Mouse (Mus musculus) frontal cortex, postnatal 25 days (tissue): ENCODE data around the gene Cmtm8.
A peak's percentile ranks its signal among the peaks of the same experiment; 100 is the strongest.

Experiments
- DNase-seq, 2 experiments: peaks; one replicate each; pipeline ENCODE4 v3.0.0; 2022; ENCODE audit warnings: low spot score in 2 of 2

Cmtm8 gene

DNA sequence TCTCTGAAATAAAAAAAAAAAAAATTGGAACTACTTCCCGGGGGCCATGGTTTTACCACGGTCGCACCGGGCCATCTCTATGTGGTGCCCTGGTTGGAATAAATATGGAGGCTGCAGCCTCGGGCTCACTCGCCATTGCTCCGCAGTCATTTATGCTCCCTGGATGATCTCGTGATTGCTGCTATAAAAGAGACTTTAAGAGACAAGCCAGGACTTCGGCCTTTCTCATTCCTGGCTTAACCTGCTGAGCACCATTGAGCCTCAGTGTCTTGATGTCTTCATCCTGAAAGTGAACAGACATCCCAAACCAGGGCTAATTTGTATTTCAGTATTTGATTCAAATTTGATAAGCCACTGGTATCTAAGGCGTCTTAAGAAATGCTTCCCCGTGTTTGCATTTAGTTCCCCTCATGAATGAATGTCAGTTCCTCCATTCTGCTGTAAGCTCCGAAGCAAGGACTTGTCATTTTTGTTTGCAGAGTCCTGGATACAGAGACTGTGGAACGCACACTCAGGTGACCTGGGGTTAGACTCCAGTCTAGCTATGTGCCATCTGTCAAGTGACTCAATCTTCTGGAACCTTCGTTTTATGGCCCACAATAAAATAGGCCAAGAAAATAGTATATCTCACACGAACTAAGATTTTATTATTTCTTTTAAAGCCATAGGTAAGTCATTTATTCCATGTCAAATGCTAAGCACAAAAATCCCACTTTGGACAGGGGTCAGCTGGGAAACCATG lies 22.2 kb downstream of the Cmtm8 start:
- no peak for DNase-seq

DNA sequence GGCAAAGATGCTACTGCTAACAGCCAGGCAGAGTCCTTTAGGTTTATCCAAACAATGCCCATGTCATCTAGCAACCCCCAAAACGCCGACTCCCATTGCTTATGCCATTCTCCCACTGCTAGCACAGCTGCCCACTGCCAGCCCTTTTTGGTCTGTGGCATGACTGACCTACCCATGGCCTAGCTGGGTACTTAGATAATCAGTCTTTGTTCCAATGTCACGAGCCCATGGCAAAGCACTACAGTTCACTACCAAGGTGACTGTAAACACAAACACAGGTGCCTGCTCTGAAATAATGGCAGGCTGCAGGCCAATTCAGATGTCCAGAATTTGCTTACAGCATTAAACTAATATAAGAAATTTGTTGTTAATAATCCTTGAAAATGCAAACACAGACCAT lies 25.0 kb downstream of the Cmtm8 start:
- no peak for DNase-seq

DNA sequence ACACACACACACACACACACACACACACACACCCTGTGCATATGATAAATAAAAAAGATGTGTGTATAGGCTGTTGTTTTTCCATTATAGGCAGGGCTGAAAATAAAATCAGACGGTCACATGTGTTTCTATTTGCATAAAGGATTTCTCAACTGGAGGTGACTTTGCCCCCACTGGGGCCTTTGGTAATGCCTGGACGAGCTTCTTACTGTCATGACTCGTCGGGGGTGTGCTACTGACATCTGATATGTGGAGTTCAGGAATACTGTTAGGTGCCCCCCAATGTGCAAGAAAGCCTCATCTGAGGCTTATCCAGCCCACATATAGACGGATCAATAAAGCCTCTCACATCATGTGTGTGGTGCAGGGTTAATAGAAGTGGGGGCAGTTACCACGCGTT lies 26.9 kb downstream of the Cmtm8 start:
- DNase-seq: no peak

DNA sequence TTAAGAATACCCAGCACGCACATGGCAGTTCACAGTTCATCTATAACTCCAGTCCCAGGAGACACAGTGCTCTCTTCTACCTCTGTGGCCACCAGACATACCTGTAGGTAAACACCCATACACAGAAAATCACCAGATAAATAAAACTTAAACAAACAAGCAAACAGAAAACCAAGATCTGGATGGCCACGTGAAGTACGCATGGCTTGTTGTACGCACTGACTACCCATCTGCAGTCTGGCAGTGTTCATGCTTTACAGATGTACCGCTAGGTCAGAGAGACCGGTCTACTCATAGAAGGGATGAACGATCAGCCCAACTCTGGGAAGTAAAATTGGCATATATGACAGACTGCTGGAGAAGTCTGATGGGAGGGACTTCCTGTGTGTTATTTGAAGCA lies 27.8 kb downstream of the Cmtm8 start:
- DNase-seq: no peak

DNA sequence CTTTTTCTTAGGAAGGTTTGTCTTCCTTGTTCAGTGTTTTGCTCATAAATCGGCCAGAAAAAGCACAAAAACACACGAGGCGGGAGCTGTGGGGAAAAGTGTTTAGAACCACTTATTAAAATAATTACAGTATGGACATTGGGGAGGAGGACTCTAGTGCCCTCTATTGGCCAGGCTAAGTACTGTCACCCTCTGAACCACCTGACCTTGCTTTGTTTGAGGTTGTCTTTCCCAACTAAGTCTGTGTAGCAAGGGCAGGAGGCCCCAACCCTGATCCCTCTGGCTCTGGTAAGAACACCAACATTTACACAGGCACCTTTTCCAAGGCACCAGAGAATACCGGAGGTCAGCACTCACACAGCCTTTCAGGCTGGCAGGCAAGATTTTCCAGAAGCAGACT lies 28.6 kb downstream of the Cmtm8 start:
- no peak for DNase-seq

DNA sequence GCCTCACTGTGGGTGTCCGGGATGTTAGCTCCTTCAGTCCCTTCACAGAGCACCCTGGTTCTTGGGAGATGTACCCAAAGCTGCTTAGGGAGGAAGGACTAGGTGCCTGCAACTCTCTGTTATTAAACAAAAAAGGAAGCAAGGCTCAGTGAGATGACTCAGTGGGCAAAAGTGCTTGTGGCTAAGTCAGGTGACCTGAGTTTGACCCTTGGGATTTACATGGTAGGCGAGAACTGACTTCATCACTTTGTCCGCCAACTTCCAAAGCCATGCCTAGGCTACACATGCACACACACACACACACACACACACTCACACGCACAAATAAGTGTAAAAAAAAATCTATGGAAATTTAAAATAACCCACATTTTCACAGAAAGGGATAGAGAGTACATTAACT lies 32.0 kb downstream of the Cmtm8 start:
- no peak for DNase-seq

DNA sequence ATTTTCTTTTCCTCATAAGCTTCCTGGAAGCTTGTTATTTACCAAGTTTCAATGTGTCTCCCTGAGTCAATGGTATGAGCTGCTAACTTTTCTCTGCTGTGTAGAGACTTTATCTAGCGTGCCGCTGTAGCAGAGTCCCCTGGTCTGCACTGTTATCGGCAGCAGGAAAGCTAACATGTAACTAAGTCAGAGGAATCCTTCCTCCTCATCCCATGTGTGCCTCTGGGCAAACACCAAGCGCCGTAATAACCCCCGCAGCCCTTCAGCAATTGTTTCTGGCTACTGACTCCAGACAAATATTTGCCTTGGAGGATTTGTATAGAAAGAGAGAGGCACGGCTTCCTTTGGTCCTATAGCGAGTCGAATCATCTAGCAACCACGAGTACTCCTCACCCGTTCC lies 33.1 kb downstream of the Cmtm8 start:
- no peak for DNase-seq

DNA sequence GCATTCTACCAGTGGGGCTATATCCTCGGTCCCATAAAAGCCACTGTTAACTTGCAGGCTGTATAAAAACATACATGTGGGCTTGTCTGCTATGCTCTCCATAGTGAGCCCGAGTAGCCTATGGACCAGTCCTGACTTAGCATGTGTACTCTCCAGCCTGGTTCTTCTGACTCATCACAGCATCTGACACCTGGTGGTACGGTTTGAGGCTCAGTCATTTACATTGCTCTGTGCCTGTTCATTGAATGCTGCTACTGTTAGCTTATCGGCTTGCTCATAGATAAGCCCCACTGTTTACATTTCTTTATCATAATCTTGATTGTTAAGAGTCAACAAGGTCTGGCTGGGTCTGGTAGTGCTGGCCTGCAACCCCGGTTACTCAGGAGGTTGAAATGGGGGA lies 35.3 kb downstream of the Cmtm8 start:
- no peak for DNase-seq

DNA sequence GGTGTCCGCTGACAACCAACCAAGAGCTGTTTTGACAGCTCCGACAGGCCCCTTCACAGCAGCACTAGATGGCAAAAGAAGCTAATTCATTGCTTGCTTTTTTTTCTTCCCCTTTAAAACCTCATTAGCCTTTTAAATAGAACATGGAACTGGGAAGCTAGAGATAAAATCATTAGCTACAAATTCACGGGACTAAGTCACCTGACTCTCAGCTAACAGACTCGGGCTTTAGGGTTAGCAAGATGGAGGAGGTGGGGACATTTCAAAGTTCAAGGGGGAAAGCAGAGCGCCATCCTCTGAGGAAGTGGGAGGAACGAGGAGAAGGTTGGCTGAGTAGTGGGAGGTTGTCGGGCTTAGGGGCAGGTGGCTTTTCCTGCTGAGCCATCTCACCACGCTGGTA lies 36.7 kb downstream of the Cmtm8 start:
- no peak for DNase-seq

DNA sequence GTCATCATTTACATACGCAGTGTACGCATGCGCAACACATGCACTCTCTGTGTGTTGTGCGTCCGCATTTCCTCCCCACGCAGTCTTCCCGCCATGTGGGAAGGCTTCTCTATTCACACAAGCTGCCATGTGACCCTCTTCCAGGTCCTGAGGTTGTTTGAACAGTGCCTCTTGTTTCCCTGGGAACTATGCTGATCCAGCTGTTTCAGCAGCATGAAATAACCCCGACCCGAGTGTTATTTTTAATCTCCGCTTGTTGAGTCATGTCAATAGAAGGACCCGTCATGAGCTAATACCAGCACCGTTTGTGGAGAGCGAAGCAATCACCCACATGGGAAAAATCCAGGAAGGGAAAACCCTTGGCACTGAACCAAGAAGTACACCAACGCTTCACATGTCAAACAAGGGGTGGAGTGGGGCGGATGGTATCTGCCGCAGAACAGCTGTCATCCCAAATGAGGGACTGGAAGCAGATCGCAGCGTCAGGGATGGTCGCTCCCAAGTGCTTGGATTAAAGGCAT lies 38.7 kb downstream of the Cmtm8 start:
- DNase-seq: peak; percentile 8 to 42

DNA sequence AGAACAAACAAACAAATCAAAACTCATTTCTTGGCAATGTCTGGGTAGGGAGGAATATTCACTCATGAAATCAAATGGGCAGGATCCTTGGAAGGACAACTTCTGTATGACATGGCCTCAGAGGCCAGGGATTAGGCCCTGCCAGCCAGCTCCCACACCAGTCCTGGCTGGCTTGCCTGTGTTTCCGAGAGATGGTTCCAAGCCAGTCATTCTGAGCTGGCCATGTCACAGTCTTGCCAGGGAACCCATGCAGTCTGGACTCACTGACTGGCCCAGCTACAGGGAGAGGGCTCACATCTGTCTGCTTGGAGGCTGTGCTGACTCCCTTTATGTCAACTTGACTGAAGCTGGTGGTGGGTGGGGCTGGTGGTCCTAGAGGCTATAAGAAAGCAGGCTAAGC lies 41.8 kb downstream of the Cmtm8 start:
- no peak for DNase-seq

DNA sequence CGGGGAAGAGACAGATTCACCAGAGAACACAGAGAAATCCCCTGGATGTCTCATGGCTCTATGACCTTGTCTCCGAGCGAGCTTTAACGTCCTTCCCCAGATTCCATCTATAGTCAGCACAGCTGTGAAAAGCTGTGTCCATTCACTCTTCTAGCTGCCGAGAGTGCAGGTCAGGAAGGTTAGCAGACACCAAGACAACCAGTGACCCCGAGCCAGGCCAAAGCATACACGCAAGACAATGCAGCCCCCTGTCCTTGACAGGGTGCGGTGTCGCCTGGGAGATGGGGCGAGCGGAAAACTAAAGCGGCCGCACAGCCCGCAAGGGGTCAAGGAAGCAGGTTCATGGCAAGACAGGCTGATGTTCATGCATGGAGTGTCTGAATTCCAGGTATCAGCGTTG lies 42.7 kb downstream of the Cmtm8 start:
- DNase-seq: no peak

DNA sequence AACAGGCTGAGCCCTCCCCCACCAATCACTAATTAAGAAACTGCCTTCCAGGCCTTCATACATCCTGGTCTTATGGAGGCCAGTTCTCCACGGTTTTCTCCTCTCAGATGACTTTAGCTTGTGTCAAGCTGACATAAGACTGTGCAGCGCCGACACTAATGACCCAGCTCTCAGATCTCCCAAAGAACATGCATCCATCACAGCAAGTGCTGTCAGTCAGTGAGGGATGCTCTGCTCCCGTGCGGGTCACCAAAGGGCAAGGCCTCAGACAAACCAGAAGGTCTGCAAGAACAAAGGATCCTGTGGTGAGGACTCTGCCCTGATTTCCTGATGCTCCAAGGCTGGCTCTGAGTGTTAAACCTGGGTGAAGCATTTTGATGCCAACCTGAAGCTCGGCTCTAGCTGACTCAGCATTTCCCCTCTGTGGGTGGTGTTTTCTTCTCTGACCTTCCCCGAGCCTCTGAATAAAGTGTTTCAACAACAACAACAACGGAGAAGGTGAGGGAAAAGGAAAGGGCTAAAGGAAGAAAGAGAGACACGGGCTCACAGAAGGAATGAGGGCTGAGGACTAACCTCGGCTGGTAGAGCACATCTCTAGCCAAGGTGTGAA lies 44.4 kb downstream of the Cmtm8 start:
- no peak for DNase-seq

DNA sequence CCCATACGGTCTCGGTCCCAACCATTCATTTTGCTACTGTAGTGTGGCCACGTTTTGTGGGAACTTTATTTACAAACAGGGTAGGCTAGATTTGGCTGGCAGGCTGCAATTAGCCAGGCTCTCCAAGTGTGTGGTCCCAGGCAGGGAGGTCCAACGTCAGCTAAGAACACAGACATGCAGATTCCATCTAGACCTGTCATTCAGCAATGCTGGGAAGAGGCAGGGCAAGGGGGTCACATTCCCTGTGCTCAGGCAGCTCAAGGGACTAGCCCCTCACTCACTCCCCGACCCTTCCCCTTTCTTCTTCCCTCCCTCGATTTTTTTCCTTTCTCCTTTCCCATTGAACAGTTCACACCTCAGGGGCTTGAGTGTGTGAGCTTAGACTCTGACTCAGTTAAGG lies 45.1 kb downstream of the Cmtm8 start:
- DNase-seq: no peak

DNA sequence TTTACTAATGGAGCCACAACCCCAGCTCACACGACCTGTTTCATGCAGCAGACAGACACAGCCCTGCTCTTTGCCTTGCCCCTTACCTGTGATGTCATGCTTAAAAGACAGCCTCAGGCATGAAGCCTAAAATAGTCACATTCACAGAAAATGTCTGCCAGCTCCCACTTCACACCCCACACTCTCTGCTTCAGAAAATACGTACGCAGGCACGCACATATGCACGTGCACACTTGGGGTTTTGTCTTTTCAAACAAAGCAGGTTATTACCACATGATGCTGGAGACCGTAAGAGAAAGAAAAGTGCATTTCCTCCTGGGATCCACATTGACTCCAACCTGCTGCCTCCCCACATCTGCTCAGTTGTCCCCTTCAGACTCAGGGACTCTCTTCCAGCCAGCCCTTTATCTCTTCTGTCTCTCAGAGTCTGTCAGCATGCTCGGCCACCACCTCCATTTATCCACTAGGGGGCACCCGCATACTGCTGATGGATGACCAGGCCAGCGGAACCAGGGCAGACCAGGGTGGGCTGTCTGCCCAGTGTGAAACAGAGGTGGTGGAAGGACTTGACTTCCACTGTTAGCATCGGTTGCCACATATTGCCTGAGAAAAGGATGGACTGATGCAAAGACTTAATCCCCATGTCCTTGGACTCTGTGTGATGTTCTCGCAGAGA lies 46.5 kb downstream of the Cmtm8 start:
- peak; percentile 78 to 89 for DNase-seq

DNA sequence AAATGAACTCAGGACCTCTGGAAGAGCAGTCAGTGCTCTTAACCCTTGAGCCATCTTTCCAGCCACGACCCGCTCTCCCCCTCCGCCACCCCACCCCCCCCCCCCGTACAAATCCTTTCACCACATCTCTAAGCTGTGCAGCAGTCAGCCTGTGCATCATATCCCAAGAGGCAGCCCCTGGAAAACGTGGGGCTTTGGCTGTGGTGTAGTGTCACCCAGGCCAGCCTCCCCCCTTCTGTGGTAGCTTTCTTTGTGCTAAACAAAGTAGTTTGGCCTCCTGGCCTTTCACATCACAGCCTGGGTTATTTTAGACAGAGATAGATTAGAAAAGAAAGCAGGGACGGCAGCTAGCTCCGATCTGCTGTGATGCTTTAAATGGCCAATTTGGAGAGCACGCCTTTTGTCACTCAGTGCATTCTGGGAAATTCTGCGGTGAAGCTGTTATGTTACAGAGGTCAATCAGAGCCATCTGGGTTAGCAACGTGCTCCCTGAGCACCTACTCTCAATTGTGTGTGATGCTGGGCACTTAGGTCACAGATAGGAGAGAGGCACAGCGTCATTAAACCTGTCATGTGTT lies 47.4 kb downstream of the Cmtm8 start:
- DNase-seq: no peak

DNA sequence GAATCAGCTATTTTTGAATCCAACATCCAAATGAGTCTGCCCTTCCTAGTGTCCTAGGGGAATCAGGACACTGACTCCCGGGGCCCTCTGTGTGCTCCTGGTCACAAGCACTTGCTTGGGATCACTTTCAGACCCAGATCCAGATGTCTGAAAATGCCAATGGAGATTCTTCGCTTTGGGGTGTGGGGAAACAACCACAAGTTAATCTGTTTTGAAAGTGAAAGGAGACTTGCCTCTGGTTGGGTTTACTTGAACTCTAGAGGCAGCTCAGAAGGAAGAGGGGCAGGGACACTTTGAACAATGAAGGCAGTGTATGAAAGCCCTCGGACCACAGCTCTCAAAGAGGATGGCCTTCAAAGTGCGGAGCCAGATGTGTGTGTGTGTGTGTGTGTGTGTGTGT lies 49.5 kb downstream of the Cmtm8 start:
- no peak for DNase-seq

DNA sequence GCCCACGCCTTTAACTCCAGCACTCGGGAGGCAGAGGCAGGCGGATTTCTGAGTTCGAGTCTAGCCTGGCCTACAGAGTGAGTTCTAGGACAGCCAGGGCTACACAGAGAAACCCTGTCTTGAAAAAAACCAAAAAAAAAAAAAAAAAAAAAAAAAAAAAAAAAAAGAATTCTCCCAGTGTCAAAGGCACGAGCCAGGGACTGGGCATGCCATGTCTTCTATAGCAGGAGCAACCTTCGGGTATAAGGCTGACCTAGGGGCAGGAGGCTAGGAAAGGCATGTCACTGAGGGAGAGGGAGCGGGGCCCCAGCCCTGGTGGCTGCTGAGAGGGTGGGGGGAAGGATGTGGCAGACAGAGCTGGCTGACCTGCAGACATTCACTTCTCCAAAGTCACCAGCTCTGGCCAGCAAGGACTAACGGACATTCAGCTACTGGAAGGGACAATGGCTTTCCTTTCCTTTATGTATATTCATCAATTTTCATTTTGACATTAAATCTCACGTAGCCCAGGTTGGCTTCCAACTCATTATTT lies 50.1 kb downstream of the Cmtm8 start:
- no peak for DNase-seq

DNA sequence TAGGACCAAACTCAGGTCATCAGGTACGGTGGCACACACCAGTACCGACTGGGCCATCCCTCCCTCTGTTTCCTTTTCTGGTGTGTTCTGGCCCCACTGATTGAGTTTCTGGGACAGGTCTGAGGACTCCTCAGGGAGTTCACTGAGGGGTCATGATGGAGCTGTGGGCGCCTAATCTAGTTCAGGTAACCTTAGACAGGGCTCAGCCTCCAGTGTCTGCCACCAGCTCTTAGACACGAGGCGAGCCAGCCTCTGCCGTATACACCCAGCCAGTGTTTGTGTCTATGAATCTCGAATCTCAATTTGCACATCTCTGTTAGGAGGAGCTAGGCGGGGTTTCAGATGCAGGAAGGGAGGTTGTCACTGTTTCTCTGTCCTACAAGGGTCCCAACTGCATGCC lies 54.0 kb downstream of the Cmtm8 start:
- no peak for DNase-seq

DNA sequence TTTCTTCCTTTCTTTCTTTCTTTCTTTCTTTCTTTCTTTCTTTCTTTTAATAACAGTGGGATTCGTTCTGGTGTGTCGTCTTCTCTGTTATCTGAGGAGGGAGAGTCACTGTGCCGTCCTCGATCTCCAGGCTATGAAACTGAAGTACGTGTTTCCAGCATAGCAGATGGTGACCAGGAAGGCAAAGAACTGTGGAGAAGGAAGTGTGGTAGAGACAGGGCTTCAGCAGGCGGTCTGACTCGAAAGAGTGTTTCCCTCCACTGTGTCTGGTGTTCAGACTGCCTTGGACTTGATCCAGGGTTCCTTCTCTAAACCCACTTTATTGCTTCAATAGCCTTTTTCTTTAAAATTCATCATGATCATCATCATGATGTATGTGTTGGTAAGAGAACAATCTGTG lies 54.4 kb downstream of the Cmtm8 start:
- no peak for DNase-seq

DNA sequence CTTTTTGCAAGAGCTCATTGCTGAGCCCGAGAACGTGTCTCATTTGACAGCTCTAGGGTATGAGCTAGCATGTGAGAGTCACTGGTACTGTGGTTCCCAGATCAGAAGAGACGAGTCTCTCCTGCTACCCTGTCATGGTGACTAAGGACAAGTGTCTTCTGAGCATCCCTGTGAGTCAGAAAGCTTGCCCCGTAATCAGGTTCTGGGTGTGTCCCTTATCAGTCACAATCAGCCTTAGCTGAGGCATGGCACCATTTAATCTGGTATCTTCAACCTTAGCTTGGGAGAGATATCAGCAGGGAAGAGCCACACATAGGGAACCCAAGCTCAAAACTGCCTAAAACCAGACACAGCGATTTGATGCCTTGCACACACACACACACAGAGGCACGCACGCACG lies 55.3 kb downstream of the Cmtm8 start:
- DNase-seq: no peak

DNA sequence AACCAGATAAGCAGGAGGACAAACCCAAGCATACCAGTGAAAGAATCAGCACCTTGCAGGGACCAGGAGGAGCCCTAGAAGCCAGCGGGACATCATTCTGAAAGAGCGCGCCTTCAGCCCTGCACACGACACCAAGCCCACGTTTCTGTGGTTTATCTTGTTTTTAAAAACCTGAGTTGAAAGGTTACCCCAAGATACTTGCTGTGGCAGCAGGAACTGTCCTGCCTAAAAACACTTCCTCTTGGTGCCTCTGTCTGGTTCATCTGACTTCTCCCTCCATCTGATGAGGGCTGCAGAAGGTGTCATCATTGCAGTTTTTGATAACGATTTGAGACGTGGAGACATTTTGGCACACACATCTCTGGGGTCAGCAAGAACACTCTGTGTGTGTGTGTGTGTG lies 56.2 kb downstream of the Cmtm8 start:
- no peak for DNase-seq

DNA sequence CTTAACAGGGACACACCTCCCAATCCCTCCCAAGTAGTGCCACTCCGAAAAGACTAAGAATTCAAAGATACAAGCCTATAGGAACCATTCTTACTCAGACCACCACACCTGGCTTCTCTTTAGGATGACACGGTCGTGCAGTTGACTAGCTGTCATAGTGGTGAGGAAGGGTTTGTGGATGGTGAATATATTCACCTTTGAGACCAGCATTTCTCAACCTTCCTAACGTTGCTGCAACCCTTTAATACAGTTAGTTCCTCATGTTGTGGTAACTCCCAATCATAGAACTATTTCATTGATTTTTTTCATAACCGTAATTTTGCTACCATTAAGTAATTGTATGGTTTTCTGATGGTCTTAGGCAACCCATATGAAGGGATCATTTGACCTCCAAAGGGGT lies 56.8 kb downstream of the Cmtm8 start:
- no peak for DNase-seq
